Mouse (Mus musculus): ENCODE data around the gene Pxdn. TPM values are rescaled to one million over a fixed set of nuclear protein-coding genes. Genes with fewer than 3 reads are reported as not detected.

Gene Pxdn
- polyA plus RNA-seq, 1 experiment from 2014 or later: 128 TPM

GRCm38 (mm10) chr12:29998895-29999294, 61.5 kb downstream of the Pxdn start:
- DNase-seq (ENCODE audit: low spot score): no peak
- no peaks in the 10 kb centered on the region for H3K9me3 ChIP-seq (ENCODE audit: control insufficient read depth, low read length)
- H3K9ac ChIP-seq (ENCODE audit: low read depth, low read length): no peak overlapping the region
- no peak for ATAC-seq (ENCODE audit: low read depth)
- H3K4me1 ChIP-seq (ENCODE audit: control insufficient read depth, insufficient read depth, low read length): no peaks in the 10 kb centered on the region
- no peak overlapping the region for H3K27ac ChIP-seq (replicated peaks; ENCODE audit: low read depth, low read length)
- 86% methylated on average over 5 of the region's 5 CpGs for WGBS
- peaks cover 97% of the 10 kb centered on the region for H3K36me3 ChIP-seq (ENCODE audit: control insufficient read depth, insufficient read depth, low read length)
- H3K4me3 ChIP-seq (ENCODE audit: low read depth, low read length): no peak overlapping the region
- no peaks in the 10 kb centered on the region for H3K27me3 ChIP-seq (replicated peaks; ENCODE audit: control insufficient read depth, insufficient read depth, low read length)
- H3K4me2 ChIP-seq (ENCODE audit: low read depth, low read length): no peak overlapping the region

DNA sequence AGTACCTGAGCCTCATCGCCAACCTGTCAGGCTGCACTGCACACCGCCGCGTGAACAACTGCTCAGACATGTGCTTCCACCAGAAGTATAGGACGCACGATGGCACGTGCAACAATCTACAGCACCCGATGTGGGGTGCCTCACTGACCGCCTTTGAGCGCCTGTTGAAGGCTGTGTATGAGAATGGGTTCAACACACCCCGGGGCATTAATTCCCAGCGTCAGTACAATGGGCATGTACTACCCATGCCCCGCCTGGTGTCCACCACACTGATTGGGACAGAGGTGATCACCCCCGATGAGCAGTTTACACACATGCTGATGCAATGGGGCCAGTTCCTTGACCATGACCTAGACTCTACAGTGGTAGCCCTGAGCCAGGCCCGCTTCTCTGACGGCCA, 64.5 kb downstream of the Pxdn start:
- Histone ChIP-seq H3K4me2 (ENCODE audit: low read depth, low read length) (no peak overlapping the region), H3K4me3 (ENCODE audit: low read depth, low read length) (no peak overlapping the region), H3K27ac (replicated peaks; ENCODE audit: low read depth, low read length) (no peak overlapping the region), H3K9ac (ENCODE audit: low read depth, low read length) (no peak overlapping the region), H3K36me3 (ENCODE audit: control insufficient read depth, insufficient read depth, low read length) (peaks cover 92% of the 10 kb centered on the region), H3K9me3 (ENCODE audit: control insufficient read depth, low read length) (no peaks in the 10 kb centered on the region), H3K27me3 (replicated peaks; ENCODE audit: control insufficient read depth, insufficient read depth, low read length) (no peaks in the 10 kb centered on the region), H3K4me1 (ENCODE audit: control insufficient read depth, insufficient read depth, low read length) (no peaks in the 10 kb centered on the region)
- 96% methylated on average over 16 of the region's 16 CpGs for WGBS
- ATAC-seq (ENCODE audit: low read depth) (no peak), DNase-seq (ENCODE audit: low spot score) (no peak)

- H3K4me3 ChIP-seq (ENCODE audit: low read depth, low read length): no peak overlapping the region
- no peaks in the 10 kb centered on the region for H3K9me3 ChIP-seq (ENCODE audit: control insufficient read depth, low read length)
- no peaks in the 10 kb centered on the region for H3K27me3 ChIP-seq (replicated peaks; ENCODE audit: control insufficient read depth, insufficient read depth, low read length)
- H3K4me2 ChIP-seq (ENCODE audit: low read depth, low read length): no peak overlapping the region
- DNase-seq (ENCODE audit: low spot score) (peak; percentile 27), ATAC-seq (ENCODE audit: low read depth) (peak; percentile 54; the same call in 1 of the 2 replicates)
- no peak overlapping the region; the same call in 1 of the 2 replicates for H3K27ac ChIP-seq (replicated peaks; ENCODE audit: low read depth, low read length)
- WGBS: 83% methylated on average over 14 of the region's 14 CpGs
- H3K4me1 ChIP-seq (ENCODE audit: control insufficient read depth, insufficient read depth, low read length): no peaks in the 10 kb centered on the region
- H3K36me3 ChIP-seq (ENCODE audit: control insufficient read depth, insufficient read depth, low read length): peaks cover 91% of the 10 kb centered on the region
- H3K9ac ChIP-seq (ENCODE audit: low read depth, low read length): no peak overlapping the region
Observed at GRCm38 (mm10) chr12:30003680-30004364, 66.4 kb downstream of the Pxdn start.

- Histone ChIP-seq H3K4me3 (ENCODE audit: low read depth, low read length) (no peak overlapping the region), H3K27ac (replicated peaks; ENCODE audit: low read depth, low read length) (no peak overlapping the region; the same call in 1 of the 2 replicates), H3K4me1 (ENCODE audit: control insufficient read depth, insufficient read depth, low read length) (no peaks in the 10 kb centered on the region), H3K36me3 (ENCODE audit: control insufficient read depth, insufficient read depth, low read length) (peaks cover 91% of the 10 kb centered on the region), H3K27me3 (replicated peaks; ENCODE audit: control insufficient read depth, insufficient read depth, low read length) (no peaks in the 10 kb centered on the region), H3K9ac (ENCODE audit: low read depth, low read length) (no peak overlapping the region), H3K4me2 (ENCODE audit: low read depth, low read length) (no peak overlapping the region), H3K9me3 (ENCODE audit: control insufficient read depth, low read length) (no peaks in the 10 kb centered on the region)
- WGBS: 79% methylated on average over 5 of the region's 5 CpGs
- ATAC-seq (ENCODE audit: low read depth) (peak; percentile 56; the same call in 1 of the 2 replicates), DNase-seq (ENCODE audit: low spot score) (peak; percentile 58)
Observed at GRCm38 (mm10) chr12:30004365-30004723, 66.9 kb downstream of the Pxdn start.

DNA sequence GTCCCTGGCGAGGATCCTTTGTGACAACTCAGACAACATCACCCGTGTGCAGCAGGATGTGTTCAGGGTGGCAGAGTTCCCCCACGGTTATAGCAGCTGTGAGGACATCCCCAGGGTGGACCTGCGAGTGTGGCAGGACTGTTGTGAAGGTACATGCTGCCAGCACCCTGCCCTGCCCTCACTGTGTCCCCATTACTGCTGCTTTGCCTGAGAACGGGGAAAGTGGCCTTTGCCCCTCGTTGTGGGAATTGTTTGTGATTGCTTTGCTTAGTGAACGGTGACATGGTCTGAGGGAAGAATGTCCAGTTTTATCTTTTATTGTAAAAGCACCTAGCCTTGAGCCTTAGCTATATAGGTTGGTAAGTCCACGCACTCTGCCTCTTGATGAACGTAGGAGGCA, 69.2 kb downstream of the Pxdn start:
- ATAC-seq (ENCODE audit: low read depth): no peak
- no peak overlapping the region for H3K9ac ChIP-seq (ENCODE audit: low read depth, low read length)
- H3K4me3 ChIP-seq (ENCODE audit: low read depth, low read length): no peak overlapping the region
- H3K36me3 ChIP-seq (ENCODE audit: control insufficient read depth, insufficient read depth, low read length): peaks cover 91% of the 10 kb centered on the region
- H3K4me2 ChIP-seq (ENCODE audit: low read depth, low read length): no peak overlapping the region
- 83% methylated on average over 9 of the region's 9 CpGs for WGBS
- no peaks in the 10 kb centered on the region for H3K27me3 ChIP-seq (replicated peaks; ENCODE audit: control insufficient read depth, insufficient read depth, low read length)
- no peak for DNase-seq (ENCODE audit: low spot score)
- H3K4me1 ChIP-seq (ENCODE audit: control insufficient read depth, insufficient read depth, low read length): no peaks in the 10 kb centered on the region
- no peak overlapping the region for H3K27ac ChIP-seq (replicated peaks; ENCODE audit: low read depth, low read length)
- no peaks in the 10 kb centered on the region for H3K9me3 ChIP-seq (ENCODE audit: control insufficient read depth, low read length)

- H3K9ac ChIP-seq (ENCODE audit: low read depth, low read length): no peak overlapping the region
Observed at GRCm38 (mm10) chr12:30008741-30009140, 71.3 kb downstream of the Pxdn start.

GRCm38 (mm10) chr12:30015501-30015900, 78.1 kb downstream of the Pxdn start:
- Histone ChIP-seq H3K36me3 (ENCODE audit: control insufficient read depth, insufficient read depth, low read length) (peaks cover 82% of the 10 kb centered on the region), H3K27ac (replicated peaks; ENCODE audit: low read depth, low read length) (no peak overlapping the region), H3K4me3 (ENCODE audit: low read depth, low read length) (no peak overlapping the region), H3K9ac (ENCODE audit: low read depth, low read length) (no peak overlapping the region), H3K27me3 (replicated peaks; ENCODE audit: control insufficient read depth, insufficient read depth, low read length) (no peaks in the 10 kb centered on the region), H3K9me3 (ENCODE audit: control insufficient read depth, low read length) (no peaks in the 10 kb centered on the region), H3K4me2 (ENCODE audit: low read depth, low read length) (no peak overlapping the region), H3K4me1 (ENCODE audit: control insufficient read depth, insufficient read depth, low read length) (no peaks in the 10 kb centered on the region)
- DNase-seq (ENCODE audit: low spot score) (no peak), ATAC-seq (ENCODE audit: low read depth) (no peak)
- WGBS: 84% methylated on average over 9 of the region's 9 CpGs

More at GRCm38 (mm10) chr12:30008741-30009140, 71.3 kb downstream of the Pxdn start:
- Histone ChIP-seq H3K9me3 (ENCODE audit: control insufficient read depth, low read length) (no peaks in the 10 kb centered on the region), H3K36me3 (ENCODE audit: control insufficient read depth, insufficient read depth, low read length) (peaks cover 91% of the 10 kb centered on the region), H3K4me2 (ENCODE audit: low read depth, low read length) (no peak overlapping the region), H3K27ac (replicated peaks; ENCODE audit: low read depth, low read length) (no peak overlapping the region), H3K27me3 (replicated peaks; ENCODE audit: control insufficient read depth, insufficient read depth, low read length) (no peaks in the 10 kb centered on the region), H3K4me3 (ENCODE audit: low read depth, low read length) (no peak overlapping the region), H3K4me1 (ENCODE audit: control insufficient read depth, insufficient read depth, low read length) (no peaks in the 10 kb centered on the region)
- ATAC-seq (ENCODE audit: low read depth) (no peak), DNase-seq (ENCODE audit: low spot score) (no peak)
- WGBS: 92% methylated on average over 5 of the region's 5 CpGs

- no peaks in the 10 kb centered on the region for H3K9me3 ChIP-seq (ENCODE audit: control insufficient read depth, low read length)
- H3K36me3 ChIP-seq (ENCODE audit: control insufficient read depth, insufficient read depth, low read length): peaks cover 70% of the 10 kb centered on the region
- no peak overlapping the region for H3K4me3 ChIP-seq (ENCODE audit: low read depth, low read length)
- no peaks in the 10 kb centered on the region for H3K4me1 ChIP-seq (ENCODE audit: control insufficient read depth, insufficient read depth, low read length)
- ATAC-seq (ENCODE audit: low read depth) (no peak), DNase-seq (ENCODE audit: low spot score) (no peak)
- H3K27ac ChIP-seq (replicated peaks; ENCODE audit: low read depth, low read length): no peak overlapping the region
- H3K9ac ChIP-seq (ENCODE audit: low read depth, low read length): no peak overlapping the region
- WGBS: 87% methylated on average over 3 of the region's 3 CpGs
- H3K27me3 ChIP-seq (replicated peaks; ENCODE audit: control insufficient read depth, insufficient read depth, low read length): no peaks in the 10 kb centered on the region
- H3K4me2 ChIP-seq (ENCODE audit: low read depth, low read length): no peak overlapping the region
Observed at GRCm38 (mm10) chr12:30017131-30017530, 79.7 kb downstream of the Pxdn start.

DNA sequence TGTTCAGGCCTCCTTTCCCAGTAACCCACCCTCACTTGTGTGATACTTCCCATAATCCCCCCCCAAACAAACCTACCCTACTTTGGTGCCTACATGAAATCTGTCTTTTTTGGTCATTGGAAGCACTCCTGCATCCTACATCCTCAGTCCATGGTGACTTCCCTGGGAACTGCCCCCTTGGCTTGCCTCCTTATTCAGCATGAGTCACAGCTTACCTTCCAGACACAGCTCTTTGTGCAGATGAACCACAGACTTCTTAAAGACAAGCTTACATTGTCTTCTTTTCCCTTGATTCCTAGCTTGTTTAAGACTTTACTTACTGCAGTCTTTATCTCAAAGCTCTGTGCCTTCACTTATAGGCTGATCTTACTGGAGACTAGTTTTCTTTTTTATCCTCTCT, 83.0 kb downstream of the Pxdn start:
- ATAC-seq (ENCODE audit: low read depth) (no peak), DNase-seq (ENCODE audit: low spot score) (no peak)
- H3K27me3 ChIP-seq (replicated peaks; ENCODE audit: control insufficient read depth, insufficient read depth, low read length): no peaks in the 10 kb centered on the region
- H3K4me2 ChIP-seq (ENCODE audit: low read depth, low read length): no peak overlapping the region
- peaks cover 37% of the 10 kb centered on the region for H3K36me3 ChIP-seq (ENCODE audit: control insufficient read depth, insufficient read depth, low read length)
- H3K27ac ChIP-seq (replicated peaks; ENCODE audit: low read depth, low read length): no peak overlapping the region
- no peak overlapping the region for H3K4me3 ChIP-seq (ENCODE audit: low read depth, low read length)
- no peaks in the 10 kb centered on the region for H3K9me3 ChIP-seq (ENCODE audit: control insufficient read depth, low read length)
- no peaks in the 10 kb centered on the region for H3K4me1 ChIP-seq (ENCODE audit: control insufficient read depth, insufficient read depth, low read length)
- no peak overlapping the region for H3K9ac ChIP-seq (ENCODE audit: low read depth, low read length)
